Mouse (Mus musculus): ENCODE measurements at regions not wholly inside any gene's neighbourhood (a gene's known extent, or its start where the extent isn't known, plus 50 kb on each side); places are given as distances from the start of the nearest gene placed in this dataset.

DNA sequence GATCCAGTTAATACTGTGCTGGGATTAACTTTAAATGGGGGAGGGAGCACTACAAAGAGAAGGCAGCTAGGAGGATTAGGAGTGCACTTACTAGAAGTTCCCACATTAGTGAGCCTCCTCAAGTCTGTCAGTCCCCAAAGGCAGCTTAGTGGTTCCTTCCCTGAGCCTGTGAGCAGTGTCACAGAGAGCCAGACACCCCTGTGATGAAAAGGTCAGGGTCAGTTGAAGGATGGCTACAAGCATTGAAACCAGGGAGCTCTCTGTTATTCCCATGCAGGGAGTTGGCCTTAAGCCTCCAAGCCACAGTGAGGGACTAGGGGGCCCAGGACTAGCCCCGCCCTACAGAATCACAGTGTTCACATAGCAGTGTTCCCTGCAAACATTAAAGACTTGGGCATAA lies 285.9 kb upstream of the Sfrp2 start:
- TF ChIP-seq CTCF (IDR thresholded peaks at IDR 0.05; ENCODE audit: borderline replicate concordance, extremely low read depth, insufficient read depth, insufficient read length) (no peak), POLR2A (IDR thresholded peaks at IDR 0.05; ENCODE audit: borderline replicate concordance, extremely low read depth, insufficient read depth, insufficient read length, poor library complexity, severe bottlenecking) (no peak)
